Mouse (Mus musculus) midbrain, embryonic 16.5 days (tissue): ENCODE data around the gene Neil3. TPM values are rescaled to one million over a fixed set of nuclear protein-coding genes. Genes with fewer than 3 reads are reported as not detected.

ENCODE experiments used
- ATAC-seq: fragments of 200-750 bp; cut with Nextera tagmentation; 2 replicates; pipeline ENCODE4 v1.8.0; 2017; ENCODE audit warnings: moderate TSS enrichment
- H3K27ac ChIP-seq: fragments of 300-500 bp; sonication (generic); 2 replicates; pipeline ENCODE4 v1.5.1; 2014; ENCODE audit warnings: mild to moderate bottlenecking, low read length, mixed read lengths
- H3K27me3 ChIP-seq: fragments of 300-500 bp; sonication (generic); 2 replicates; pipeline ENCODE4 v1.6.1; 2014; ENCODE audit warnings: low read depth, low read length, mixed read lengths; ENCODE audit not compliant: control insufficient read depth, insufficient read depth
- H3K36me3 ChIP-seq: fragments of 300-500 bp; sonication (generic); 2 replicates; pipeline ENCODE4 v1.6.1; 2014; ENCODE audit warnings: mild to moderate bottlenecking, low read length, moderate library complexity, mixed read lengths; ENCODE audit not compliant: control insufficient read depth, insufficient read depth
- H3K4me1 ChIP-seq: fragments of 300-500 bp; sonication (generic); 2 replicates; pipeline ENCODE4 v1.6.1; 2014; ENCODE audit warnings: mild to moderate bottlenecking, low read length, mixed read lengths; ENCODE audit not compliant: control insufficient read depth, insufficient read depth
- H3K4me2 ChIP-seq: fragments of 300-500 bp; sonication (generic); 2 replicates; pipeline ENCODE4 v1.6.1; 2014; ENCODE audit warnings: mild to moderate bottlenecking, low read length, mixed read lengths
- H3K4me3 ChIP-seq: fragments of 300-500 bp; sonication (generic); 2 replicates; pipeline ENCODE4 v1.5.1; 2014; ENCODE audit warnings: low read depth, mild to moderate bottlenecking, low read length, moderate library complexity, mixed read lengths
- H3K9ac ChIP-seq: fragments of 300-500 bp; sonication (generic); 2 replicates; pipeline ENCODE4 v1.6.1; 2014; ENCODE audit warnings: low read depth, low read length, mixed read lengths
- H3K9me3 ChIP-seq: fragments of 300-500 bp; sonication (generic); replicated peaks from 2 replicates; pipeline ENCODE4 v1.6.1; 2014; ENCODE audit warnings: mild to moderate bottlenecking, low read length, mixed read lengths; ENCODE audit not compliant: control insufficient read depth, poor library complexity, severe bottlenecking
- WGBS: fragments of 180-500 bp; shearing (Covaris S2); extraction: QIAGEN DNeasy Blood & Tissue Kit; methylation state at CpG from one replicate; pipeline ENCODE4 v1.1.7; 2014; 5-methylcytosine and 5-hydroxymethylcytosine counted together
- polyA plus RNA-seq: library from polyadenylated mRNA; unstranded; fragments of >200 nt; fragmentation: Nextera tagmentation; extraction: Ambion mirVana; gene quantifications from 2 replicates; pipeline ENCODE4 v1.2.1, GENCODE M21; 2015

Neil3 gene
- 3.1 and 4.7 TPM in 2 replicates for polyA plus RNA-seq

- under 1% methylated on average over 26 of the region's 26 CpGs for WGBS
- peak; percentile 92 for ATAC-seq
Measured at GRCm38 (mm10) chr8:53638495-53639171, at the start of gene Neil3. TSS of gene Neil3 (minus strand) at chr8:53639065.

GRCm38 (mm10) chr8:53680846-53681245 lies 42.0 kb upstream of the Neil3 start:
- Histone ChIP-seq H3K4me3 (no peak overlapping the region), H3K9me3 (0 out of 2 replicates have a peak, but pooled peaks cover 2% of the 10 kb centered on the region), H3K27ac (no peak overlapping the region), H3K9ac (no peak overlapping the region), H3K27me3 (no peaks in the 10 kb centered on the region), H3K36me3 (no peaks in the 10 kb centered on the region), H3K4me1 (no peaks in the 10 kb centered on the region), H3K4me2 (no peak overlapping the region)
- peak; percentile 95 for ATAC-seq
- 14% methylated on average over 12 of the region's 12 CpGs for WGBS

More at GRCm38 (mm10) chr8:53638495-53639171, at the start of gene Neil3:
- H3K4me1 ChIP-seq = peaks cover 5% of the 10 kb centered on the region; the same call in 1 of the 2 replicates
- peak within 1 kb of the TSS; percentile 41 for H3K4me3 ChIP-seq
- peak within 1 kb of the TSS; percentile 30; the same call in 1 of the 2 replicates for H3K9ac ChIP-seq
- no peak within 1 kb of the TSS for H3K27ac ChIP-seq
- no peaks in the 10 kb centered on the region for H3K36me3 ChIP-seq
- peak within 1 kb of the TSS; percentile 60 for H3K4me2 ChIP-seq
- H3K9me3 ChIP-seq = no peaks in the 10 kb centered on the region
- H3K27me3 ChIP-seq = no peaks in the 10 kb centered on the region

- Histone ChIP-seq H3K4me1 (no peaks in the 10 kb centered on the region), H3K9ac (no peak overlapping the region), H3K4me2 (no peak overlapping the region), H3K27me3 (no peaks in the 10 kb centered on the region), H3K9me3 (no peaks in the 10 kb centered on the region), H3K36me3 (no peaks in the 10 kb centered on the region), H3K27ac (no peak overlapping the region), H3K4me3 (no peak overlapping the region)
- no peak for ATAC-seq
- 34% methylated on average over 4 of the region's 4 CpGs for WGBS
Measured at GRCm38 (mm10) chr8:53663946-53664345, 25.1 kb upstream of the Neil3 start.

- no peaks in the 10 kb centered on the region for H3K27me3 ChIP-seq
- no peaks in the 10 kb centered on the region for H3K4me1 ChIP-seq
- H3K9me3 ChIP-seq = no peaks in the 10 kb centered on the region
- no peak for ATAC-seq
- H3K4me3 ChIP-seq = no peak overlapping the region
- 58% methylated on average over 3 of the region's 3 CpGs for WGBS
- H3K36me3 ChIP-seq = no peaks in the 10 kb centered on the region
- H3K4me2 ChIP-seq = no peak overlapping the region
- no peak overlapping the region for H3K27ac ChIP-seq
- H3K9ac ChIP-seq = no peak overlapping the region
Measured at GRCm38 (mm10) chr8:53661436-53661835, 22.6 kb upstream of the Neil3 start.

GRCm38 (mm10) chr8:53630618-53631017 lies 8.2 kb downstream of the Neil3 start:
- Histone ChIP-seq H3K9ac (no peak overlapping the region), H3K4me1 (no peaks in the 10 kb centered on the region), H3K27me3 (no peaks in the 10 kb centered on the region), H3K9me3 (peaks cover 6% of the 10 kb centered on the region; the same call in 1 of the 2 replicates), H3K4me3 (no peak overlapping the region), H3K27ac (no peak overlapping the region), H3K36me3 (no peaks in the 10 kb centered on the region), H3K4me2 (no peak overlapping the region)
- whole genome bisulfite sequencing = 94% methylated on average over 4 of the region's 4 CpGs
- no peak for ATAC-seq

- Histone ChIP-seq H3K36me3 (no peaks in the 10 kb centered on the region), H3K4me3 (no peak overlapping the region), H3K27ac (no peak overlapping the region), H3K9ac (no peak overlapping the region), H3K27me3 (no peaks in the 10 kb centered on the region), H3K4me1 (no peaks in the 10 kb centered on the region), H3K4me2 (no peak overlapping the region), H3K9me3 (peaks cover 6% of the 10 kb centered on the region; the same call in 1 of the 2 replicates)
- ATAC-seq = no peak
- WGBS = 93% methylated on average over 4 of the region's 4 CpGs
Measured at GRCm38 (mm10) chr8:53628864-53629415, 9.9 kb downstream of the Neil3 start.

DNA sequence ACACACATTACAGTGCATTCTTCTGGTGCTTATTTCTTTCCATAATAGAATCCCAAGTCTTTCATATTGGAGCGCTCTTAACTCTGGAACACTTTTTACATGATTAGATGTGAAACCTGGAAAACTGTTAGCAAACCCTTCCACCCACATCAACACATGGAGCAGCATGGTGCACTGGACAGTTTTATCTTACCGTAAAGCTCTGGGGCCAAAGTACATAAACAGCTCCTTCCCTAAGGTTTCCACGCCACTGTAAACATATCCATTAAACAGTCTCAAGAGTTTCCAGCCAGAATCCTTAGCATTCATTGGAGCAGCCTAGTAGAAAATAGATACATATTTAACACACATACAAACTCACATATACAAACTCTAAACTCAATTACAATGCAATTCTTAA lies 15.4 kb downstream of the Neil3 start:
- H3K9ac ChIP-seq = no peak overlapping the region
- 94% methylated on average over 3 of the region's 3 CpGs for WGBS
- no peaks in the 10 kb centered on the region for H3K36me3 ChIP-seq
- no peak overlapping the region for H3K4me2 ChIP-seq
- no peaks in the 10 kb centered on the region for H3K27me3 ChIP-seq
- no peak overlapping the region for H3K27ac ChIP-seq
- H3K9me3 ChIP-seq = peaks cover 6% of the 10 kb centered on the region; the same call in 1 of the 2 replicates
- ATAC-seq = no peak
- no peaks in the 10 kb centered on the region for H3K4me1 ChIP-seq
- no peak overlapping the region for H3K4me3 ChIP-seq

DNA sequence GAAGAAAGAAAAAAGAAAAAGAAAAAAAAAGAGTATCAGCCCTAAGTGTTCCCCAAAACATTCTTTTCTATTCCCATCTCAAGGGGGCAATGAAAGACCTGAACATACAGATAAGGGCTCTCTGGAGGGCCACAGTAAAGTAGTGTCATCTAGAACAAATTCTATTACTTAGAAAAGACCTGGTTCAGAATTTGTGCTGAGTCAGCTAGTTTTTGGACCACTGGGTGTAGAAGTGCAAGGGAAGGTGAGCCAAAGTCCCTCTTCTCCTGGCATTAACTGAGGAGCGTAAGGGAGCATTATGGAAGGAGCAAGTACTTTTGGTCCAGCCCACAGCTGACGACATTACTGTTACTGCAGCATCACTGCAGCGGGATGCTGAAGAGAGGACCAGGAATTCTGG lies 19.7 kb downstream of the Neil3 start:
- Histone ChIP-seq H3K9ac (no peak overlapping the region), H3K4me2 (no peak overlapping the region), H3K27me3 (no peaks in the 10 kb centered on the region), H3K4me3 (no peak overlapping the region), H3K36me3 (no peaks in the 10 kb centered on the region), H3K9me3 (no peaks in the 10 kb centered on the region), H3K4me1 (no peaks in the 10 kb centered on the region), H3K27ac (no peak overlapping the region)
- 95% methylated on average over 3 of the region's 3 CpGs for WGBS
- no peak for ATAC-seq

DNA sequence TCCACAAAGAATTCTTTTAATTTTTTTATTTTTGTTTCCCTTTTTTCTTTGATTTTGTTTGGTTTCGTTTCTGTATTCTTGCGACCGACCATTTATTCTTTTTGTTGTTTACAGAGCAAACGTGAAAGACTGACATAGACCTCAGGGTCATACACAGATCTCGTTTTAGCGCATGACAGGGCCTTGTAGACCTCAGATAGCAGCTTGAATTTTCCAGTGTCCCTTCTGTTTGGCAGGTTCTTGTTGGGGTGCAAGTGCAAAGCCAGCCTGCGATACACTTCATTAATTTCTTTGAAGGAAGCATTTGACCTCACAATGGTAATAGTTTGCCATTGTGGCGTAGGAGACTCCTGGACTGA lies 24.6 kb downstream of the Neil3 start:
- ATAC-seq = no peak
- WGBS = 82% methylated on average over 8 of the region's 8 CpGs
- H3K9ac ChIP-seq = no peak overlapping the region

More for the DNA sequence above, 24.6 kb downstream of the Neil3 start:
- Histone ChIP-seq H3K4me1 (no peaks in the 10 kb centered on the region), H3K9me3 (no peaks in the 10 kb centered on the region), H3K4me2 (no peak overlapping the region), H3K27me3 (no peaks in the 10 kb centered on the region), H3K36me3 (no peaks in the 10 kb centered on the region), H3K27ac (no peak overlapping the region), H3K4me3 (no peak overlapping the region)
